Mouse (Mus musculus) kidney, adult 2 months (tissue): ENCODE results near the gene Akap6.

ENCODE experiments used
- CTCF ChIP-seq: fragments of 200-500 bp; conservative IDR thresholded peaks from 2 replicates; pipeline ENCODE4 v1.5.1; 2011; ENCODE audit warnings: low read depth, mild to moderate bottlenecking, control low read depth, low read length, moderate library complexity, mixed read lengths; ENCODE audit not compliant: insufficient read depth, insufficient read length
- POLR2A ChIP-seq: fragments of 200-500 bp; IDR thresholded peaks from one replicate; pipeline ENCODE4 v1.6.1; 2011; ENCODE audit warnings: low read depth, low read length, control low read depth

GRCm38 (mm10) chr12:52757881-52758280 lies 58.7 kb downstream of the Akap6 start:
- no peak for TF ChIP-seq CTCF
- TF ChIP-seq POLR2A = no peak
